Mouse (Mus musculus) limb, embryonic 15.5 days (tissue): ENCODE measurements at regions not wholly inside any gene's neighbourhood (a gene's known extent, or its start where the extent isn't known, plus 50 kb on each side); places are given as distances from the start of the nearest gene placed in this dataset.

ENCODE experiments used
- ATAC-seq: fragments of 200-750 bp; cut with Nextera tagmentation; 2 replicates; pipeline ENCODE4 v1.8.0; 2017; ENCODE audit warnings: low read depth, moderate TSS enrichment; ENCODE audit not compliant: insufficient number of reproducible peaks, low FRiP score, low TSS enrichment
- H3K27ac ChIP-seq: fragments of 300-500 bp; sonication (generic); 2 replicates; pipeline ENCODE4 v1.5.1; 2015; ENCODE audit warnings: moderate library complexity, mild to moderate bottlenecking, inconsistent platforms
- H3K27me3 ChIP-seq: fragments of 300-500 bp; sonication (generic); 2 replicates; pipeline ENCODE4 v1.6.1; 2015; ENCODE audit warnings: inconsistent platforms
- H3K36me3 ChIP-seq: fragments of 300-500 bp; sonication (generic); 2 replicates; pipeline ENCODE4 v1.6.1; 2015; ENCODE audit warnings: inconsistent platforms
- H3K4me1 ChIP-seq: fragments of 300-500 bp; sonication (generic); 2 replicates; pipeline ENCODE4 v1.6.1; 2015; ENCODE audit warnings: inconsistent platforms
- H3K4me2 ChIP-seq: fragments of 300-500 bp; sonication (generic); 2 replicates; pipeline ENCODE4 v1.6.1; 2015; ENCODE audit warnings: mild to moderate bottlenecking, inconsistent platforms
- H3K4me3 ChIP-seq: fragments of 300-500 bp; sonication (generic); 2 replicates; pipeline ENCODE4 v1.5.1; 2015; ENCODE audit warnings: mild to moderate bottlenecking, inconsistent platforms
- H3K9ac ChIP-seq: fragments of 300-500 bp; sonication (generic); 2 replicates; pipeline ENCODE4 v1.6.1; 2015; ENCODE audit warnings: inconsistent platforms
- H3K9me3 ChIP-seq: fragments of 300-500 bp; sonication (generic); 2 replicates; pipeline ENCODE4 v1.6.1; 2016; ENCODE audit warnings: inconsistent platforms
- WGBS: fragments of 180-500 bp; shearing (Covaris S2); methylation state at CpG from one replicate; pipeline ENCODE4 v1.1.7; 2015; 5-methylcytosine and 5-hydroxymethylcytosine counted together

DNA sequence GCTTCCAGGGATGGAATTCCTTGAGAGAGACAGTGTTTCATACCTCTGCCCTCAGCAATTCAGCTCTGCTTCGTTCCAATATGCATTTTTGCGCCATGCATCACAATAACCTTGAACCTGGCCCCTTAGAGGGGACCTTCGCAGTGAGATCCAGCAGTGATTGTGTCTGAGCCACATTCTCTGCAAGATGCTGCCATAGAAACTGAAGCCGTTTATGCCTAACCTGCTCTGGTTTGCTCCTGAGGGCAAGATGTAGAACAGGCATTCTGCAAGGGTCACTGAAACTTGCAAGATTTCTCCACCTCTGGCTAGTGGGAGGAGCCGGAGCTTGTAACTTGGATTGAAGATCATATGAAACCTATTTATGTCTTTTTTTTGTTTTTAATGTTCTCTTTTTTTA lies 78.4 kb upstream of the Tsc22d2 start:
- H3K36me3 ChIP-seq: no peaks in the 10 kb centered on the region
- no peak overlapping the region for H3K9ac ChIP-seq
- ATAC-seq: no peak
- H3K27ac ChIP-seq: 0 out of 2 replicates have a peak overlapping the region, but pooled peaks have one; percentile 22
- 33% methylated on average over 5 of the region's 5 CpGs for WGBS
- peaks cover 13% of the 10 kb centered on the region for H3K4me1 ChIP-seq
- H3K27me3 ChIP-seq: no peaks in the 10 kb centered on the region
- H3K4me2 ChIP-seq: no peak overlapping the region
- H3K9me3 ChIP-seq: no peaks in the 10 kb centered on the region
- no peak overlapping the region for H3K4me3 ChIP-seq

- H3K9me3 ChIP-seq: no peaks in the 10 kb centered on the region
- H3K9ac ChIP-seq: no peak overlapping the region
- H3K36me3 ChIP-seq: no peaks in the 10 kb centered on the region
- no peak overlapping the region for H3K4me2 ChIP-seq
- no peak overlapping the region for H3K27ac ChIP-seq
- 61% methylated on average over 6 of the region's 6 CpGs for WGBS
- no peak for ATAC-seq
- H3K4me1 ChIP-seq: peaks cover 13% of the 10 kb centered on the region
- H3K27me3 ChIP-seq: no peaks in the 10 kb centered on the region
- H3K4me3 ChIP-seq: no peak overlapping the region
Observed at GRCm38 (mm10) chr3:58336590-58336989, 77.9 kb upstream of the Tsc22d2 start.

GRCm38 (mm10) chr3:58338976-58339375 lies 75.5 kb upstream of the Tsc22d2 start:
- no peaks in the 10 kb centered on the region for H3K36me3 ChIP-seq
- 84% methylated on average over 7 of the region's 7 CpGs for WGBS
- H3K4me3 ChIP-seq: no peak overlapping the region
- H3K9ac ChIP-seq: no peak overlapping the region
- no peak overlapping the region for H3K4me2 ChIP-seq
- no peaks in the 10 kb centered on the region for H3K9me3 ChIP-seq
- H3K27ac ChIP-seq: no peak overlapping the region
- no peak for ATAC-seq
- peaks cover 4% of the 10 kb centered on the region for H3K4me1 ChIP-seq
- H3K27me3 ChIP-seq: no peaks in the 10 kb centered on the region

DNA sequence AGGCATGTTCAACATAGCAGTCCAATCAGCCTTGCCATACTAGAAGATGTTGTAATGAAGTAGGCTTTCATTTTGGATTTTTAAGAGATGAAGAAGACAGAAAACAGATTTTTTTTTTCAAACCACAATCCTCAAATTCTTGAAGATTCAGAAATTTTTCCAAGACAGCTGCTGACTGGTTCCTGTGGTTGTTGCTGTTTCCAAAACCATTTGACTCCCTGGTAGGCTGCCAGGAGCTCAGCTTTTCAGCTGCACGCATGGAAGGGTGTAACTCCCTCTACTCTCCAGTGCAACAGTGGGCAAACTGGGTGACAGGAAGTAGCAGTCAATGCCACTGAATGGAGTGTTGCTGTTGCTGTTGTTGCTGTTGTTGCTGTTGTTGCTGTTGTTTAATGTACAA lies 72.4 kb upstream of the Tsc22d2 start:
- 59% methylated on average over 1 of the region's 1 CpGs for WGBS
- no peak for ATAC-seq
- H3K9ac ChIP-seq: no peak overlapping the region
- no peaks in the 10 kb centered on the region for H3K27me3 ChIP-seq
- no peak overlapping the region for H3K4me3 ChIP-seq
- no peaks in the 10 kb centered on the region for H3K9me3 ChIP-seq
- H3K4me1 ChIP-seq: no peaks in the 10 kb centered on the region
- H3K27ac ChIP-seq: no peak overlapping the region
- H3K36me3 ChIP-seq: no peaks in the 10 kb centered on the region
- H3K4me2 ChIP-seq: no peak overlapping the region

DNA sequence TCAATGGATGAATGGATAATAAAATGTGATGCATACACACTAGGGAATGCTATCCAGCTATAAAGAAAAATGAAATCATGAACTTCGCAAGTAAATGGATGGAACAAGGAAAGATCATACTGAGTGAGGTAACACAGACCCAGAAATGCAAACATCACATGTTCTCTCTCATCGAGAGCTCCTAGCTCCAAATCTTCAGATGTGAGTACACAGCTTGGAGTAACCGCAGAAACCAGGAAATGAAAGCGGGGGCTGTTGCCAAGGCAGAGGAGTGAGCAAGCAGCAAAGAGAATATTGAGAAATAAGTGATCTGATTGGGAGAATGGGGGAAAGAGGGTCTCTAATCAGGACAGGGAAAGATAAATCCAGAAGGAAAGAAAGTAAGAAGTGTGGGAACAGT lies 52.0 kb upstream of the Tsc22d2 start:
- H3K4me2 ChIP-seq: no peak overlapping the region
- WGBS: 78% methylated on average over 4 of the region's 4 CpGs
- no peak for ATAC-seq

GRCm38 (mm10) chr3:58364526-58364925 lies 50.0 kb upstream of the Tsc22d2 start:
- ATAC-seq: no peak
- Histone ChIP-seq H3K4me2 (no peak overlapping the region), H3K36me3 (no peaks in the 10 kb centered on the region), H3K27ac (no peak overlapping the region), H3K27me3 (no peaks in the 10 kb centered on the region), H3K9ac (no peak overlapping the region), H3K9me3 (no peaks in the 10 kb centered on the region), H3K4me3 (no peak overlapping the region), H3K4me1 (no peaks in the 10 kb centered on the region)
- WGBS: 73% methylated on average over 3 of the region's 3 CpGs

More for the DNA sequence above, 52.0 kb upstream of the Tsc22d2 start:
- H3K4me3 ChIP-seq: no peak overlapping the region
- no peaks in the 10 kb centered on the region for H3K9me3 ChIP-seq
- no peaks in the 10 kb centered on the region for H3K4me1 ChIP-seq
- H3K27ac ChIP-seq: no peak overlapping the region
- H3K9ac ChIP-seq: no peak overlapping the region
- no peaks in the 10 kb centered on the region for H3K27me3 ChIP-seq
- H3K36me3 ChIP-seq: no peaks in the 10 kb centered on the region
